ENCODE assay signal across 13 mouse cellular contexts in genomic region chr5:5300998-5301397, GRCm38 (mm10).
"Had no signal": no experiment of that assay in that cellular context is flagged by ENCODE, and none has a peak within 500 bp of the region (broad histone marks: within the 10 kb centered on the region; RNA-seq: fewer than 3 reads in every experiment).

No protein-coding gene starts in this region.

- DNase-seq: gastrocnemius, adult 2 months; gastrocnemius, postnatal 10 days; heart, adult 2 months; heart, postnatal 14 days; heart, postnatal 36 days; kidney, adult 18-20 months; kidney, adult 8-10 months; kidney, postnatal 10 days; kidney, postnatal 25 days; kidney, postnatal 4 days; liver; liver, embryonic 13.5 days had no signal

- ATAC-seq: hindbrain, postnatal 0 days had no signal
